In the genomic region with DNA sequence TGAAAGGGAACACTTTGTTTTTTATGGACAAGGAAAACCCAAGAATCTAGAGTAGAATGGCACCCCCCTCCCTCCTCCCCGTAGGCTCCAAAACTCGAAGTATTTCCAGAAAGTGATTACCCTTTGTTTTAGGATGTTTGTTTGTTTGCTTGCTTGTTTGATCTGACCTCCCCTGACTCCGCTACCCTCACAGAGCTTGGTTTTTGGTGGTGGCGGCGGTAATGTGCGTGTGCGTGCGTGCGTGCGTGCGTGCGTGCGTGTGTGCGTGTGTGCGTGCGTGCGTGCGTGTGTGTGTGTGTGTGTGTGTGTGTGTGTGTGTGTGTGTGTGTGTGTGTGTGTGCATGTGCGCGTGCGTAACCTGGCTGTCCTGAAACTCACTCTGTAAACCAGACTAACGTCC, we compare ENCODE assay signal across 7 mouse cellular contexts.
DNase-seq lines count a peak whose midpoint lies in the region; ATAC-seq and TF ChIP-seq lines count a peak whose summit lies in the region.
"Not testable (repeated sequence)": the region's sequence is repeated elsewhere in the genome, so short reads cannot be mapped to it uniquely, and the experiment has no call there.

No protein-coding gene starts in this region.

- H3K4me2 ChIP-seq in embryonic facial prominence, embryonic 11.5 days (ENCODE audit: low read depth, low read length), result not testable (repeated sequence)
- H3K4me2 ChIP-seq in forebrain, embryonic 15.5 days (replicated peaks), result 0 out of 2 replicates have a peak overlapping the region, but pooled peaks have one; percentile 43
- peak overlapping the region; percentile 60; the same call in 1 of the 2 replicates for H3K4me2 ChIP-seq in intestine, embryonic 16.5 days (ENCODE audit: low read depth, low read length)
- peak overlapping the region; percentile 45; the same call in 1 of the 2 replicates for H3K4me2 ChIP-seq in limb, embryonic 14.5 days (replicated peaks; ENCODE audit: low read depth, low read length, severe bottlenecking)
- peak overlapping the region; percentile 49; the same call in 1 of the 2 replicates for H3K4me2 ChIP-seq in neural tube, embryonic 14.5 days (ENCODE audit: low read depth, low read length)

- not testable (repeated sequence) for H3K36me3 ChIP-seq in embryonic facial prominence, embryonic 11.5 days (replicated peaks; ENCODE audit: control insufficient read depth, insufficient read depth, low read depth, low read length); forebrain, embryonic 15.5 days; hindbrain, embryonic 10.5 days; intestine, embryonic 16.5 days (ENCODE audit: control insufficient read depth, insufficient read depth, low read length); limb, embryonic 14.5 days (ENCODE audit: control insufficient read depth, insufficient read depth, low read length); midbrain, embryonic 10.5 days; neural tube, embryonic 14.5 days (ENCODE audit: control insufficient read depth, insufficient read depth, low read length)

- H3K27me3 ChIP-seq in embryonic facial prominence, embryonic 11.5 days (ENCODE audit: control insufficient read depth, insufficient read depth, low read length); forebrain, embryonic 15.5 days; hindbrain, embryonic 10.5 days (ENCODE audit: insufficient read depth, poor library complexity, severe bottlenecking); intestine, embryonic 16.5 days (replicated peaks; ENCODE audit: control insufficient read depth, insufficient read depth, low read length); limb, embryonic 14.5 days (ENCODE audit: control insufficient read depth, insufficient read depth, low read length); midbrain, embryonic 10.5 days (ENCODE audit: low read depth, poor library complexity, severe bottlenecking); neural tube, embryonic 14.5 days (ENCODE audit: control insufficient read depth, insufficient read depth, low read length): not testable (repeated sequence)

- not testable (repeated sequence) for H3K4me3 ChIP-seq in embryonic facial prominence, embryonic 11.5 days (ENCODE audit: low read depth, low read length); intestine, embryonic 16.5 days (ENCODE audit: low read length); limb, embryonic 14.5 days (replicated peaks; ENCODE audit: low read length); midbrain, embryonic 10.5 days; neural tube, embryonic 14.5 days (ENCODE audit: low read depth, low read length)
- 0 out of 2 replicates have a peak overlapping the region, but pooled peaks have one; percentile 24 for H3K4me3 ChIP-seq in forebrain, embryonic 15.5 days
- peak overlapping the region; percentile 43 for H3K4me3 ChIP-seq in hindbrain, embryonic 10.5 days

- not testable (repeated sequence) for TF ChIP-seq POLR2A in limb, embryonic 14.5 days (IDR thresholded peaks at IDR 0.05; ENCODE audit: borderline replicate concordance, extremely low read depth, insufficient read depth, insufficient read length)

- not testable (repeated sequence) for H3K9me3 ChIP-seq in embryonic facial prominence, embryonic 11.5 days (replicated peaks; ENCODE audit: control insufficient read depth, low read length); forebrain, embryonic 15.5 days; hindbrain, embryonic 10.5 days; intestine, embryonic 16.5 days (ENCODE audit: control insufficient read depth, low read length); limb, embryonic 14.5 days (ENCODE audit: control insufficient read depth, low read length); midbrain, embryonic 10.5 days (replicated peaks); neural tube, embryonic 14.5 days (ENCODE audit: control insufficient read depth, low read length)

- not testable (repeated sequence) for H3K4me1 ChIP-seq in embryonic facial prominence, embryonic 11.5 days (ENCODE audit: control insufficient read depth, insufficient read depth, low read length); hindbrain, embryonic 10.5 days (replicated peaks); intestine, embryonic 16.5 days (ENCODE audit: control insufficient read depth, insufficient read depth, low read length); midbrain, embryonic 10.5 days; neural tube, embryonic 14.5 days (ENCODE audit: control insufficient read depth, insufficient read depth, low read length)
- peaks cover 11% of the 10 kb centered on the region for H3K4me1 ChIP-seq in forebrain, embryonic 15.5 days
- H3K4me1 ChIP-seq in limb, embryonic 14.5 days (ENCODE audit: control insufficient read depth, insufficient read depth, low read length), result peaks cover 11% of the 10 kb centered on the region; the same call in 1 of the 2 replicates

- ATAC-seq in embryonic facial prominence, embryonic 11.5 days (replicated peaks; ENCODE audit: insufficient number of reproducible peaks, low FRiP score, low TSS enrichment, low read depth); forebrain, embryonic 15.5 days (replicated peaks); intestine, embryonic 16.5 days; limb, embryonic 14.5 days (ENCODE audit: low FRiP score, low read depth); neural tube, embryonic 14.5 days (ENCODE audit: low read depth): not testable (repeated sequence)

- WGBS in embryonic facial prominence, embryonic 11.5 days, result 87% methylated on average over 22 of the region's 22 CpGs
- 88% methylated on average over 17 of the region's 22 CpGs for WGBS in forebrain, embryonic 15.5 days
- 90% methylated on average over 22 of the region's 22 CpGs for WGBS in hindbrain, embryonic 10.5 days
- 86% methylated on average over 22 of the region's 22 CpGs for WGBS in intestine, embryonic 16.5 days
- WGBS in limb, embryonic 14.5 days, result 95% methylated on average over 18 of the region's 22 CpGs
- 81% methylated on average over 22 of the region's 22 CpGs for WGBS in midbrain, embryonic 10.5 days
- WGBS in neural tube, embryonic 14.5 days, result 86% methylated on average over 18 of the region's 22 CpGs

- peak overlapping the region; percentile 48 for H3K27ac ChIP-seq in embryonic facial prominence, embryonic 11.5 days (replicated peaks; ENCODE audit: low read depth, low read length)
- peak overlapping the region; percentile 89 for H3K27ac ChIP-seq in forebrain, embryonic 15.5 days (replicated peaks)
- H3K27ac ChIP-seq in hindbrain, embryonic 10.5 days, result peak overlapping the region; percentile 89
- not testable (repeated sequence) for H3K27ac ChIP-seq in intestine, embryonic 16.5 days (ENCODE audit: low read length)
- peak overlapping the region; percentile 65 for H3K27ac ChIP-seq in limb, embryonic 14.5 days (replicated peaks; ENCODE audit: low read depth, low read length)
- H3K27ac ChIP-seq in midbrain, embryonic 10.5 days (replicated peaks), result peak overlapping the region; percentile 86
- H3K27ac ChIP-seq in neural tube, embryonic 14.5 days (ENCODE audit: low read depth, low read length), result peak overlapping the region; percentile 81

- DNase-seq in embryonic facial prominence, embryonic 11.5 days (ENCODE audit: low spot score); hindbrain, embryonic 10.5 days (ENCODE audit: low spot score); limb, embryonic 14.5 days (ENCODE audit: low spot score); midbrain, embryonic 10.5 days (ENCODE audit: low spot score): not testable (repeated sequence)

- H3K9ac ChIP-seq in embryonic facial prominence, embryonic 11.5 days (replicated peaks; ENCODE audit: low read length); forebrain, embryonic 15.5 days (replicated peaks); intestine, embryonic 16.5 days (ENCODE audit: low read depth, low read length); limb, embryonic 14.5 days (ENCODE audit: low read depth, low read length, severe bottlenecking); neural tube, embryonic 14.5 days (replicated peaks; ENCODE audit: low read depth, low read length): not testable (repeated sequence)
